Mouse (Mus musculus) heart, adult 9 months (tissue): ENCODE results near the gene Aym1.

Source experiments
- DNase-seq, 2 experiments: peaks; one replicate each; pipeline ENCODE4 v3.0.0; 2022; ENCODE audit warnings: low spot score in 2 of 2

Gene Aym1

GRCm38 (mm10) chr5:113402702-113403101 lies 45.6 kb downstream of the Aym1 start:
- DNase-seq = peak; percentile 30 to 72

- DNase-seq = no peak
Measured at GRCm38 (mm10) chr5:113407346-113407745, 50.3 kb downstream of the Aym1 start.
